Mouse (Mus musculus) embryo, embryonic 10.5 days (tissue): Measurements from ENCODE around the gene Lrrc3c.

Experiments used
- DNase-seq: peaks from one replicate; pipeline ENCODE4 v3.0.0-alpha.2; 2015; ENCODE audit warnings: low spot score

The Lrrc3c gene

GRCm38 (mm10) chr11:98628706-98629105 lies 30.6 kb downstream of the Lrrc3c start:
- no peak for DNase-seq

DNA sequence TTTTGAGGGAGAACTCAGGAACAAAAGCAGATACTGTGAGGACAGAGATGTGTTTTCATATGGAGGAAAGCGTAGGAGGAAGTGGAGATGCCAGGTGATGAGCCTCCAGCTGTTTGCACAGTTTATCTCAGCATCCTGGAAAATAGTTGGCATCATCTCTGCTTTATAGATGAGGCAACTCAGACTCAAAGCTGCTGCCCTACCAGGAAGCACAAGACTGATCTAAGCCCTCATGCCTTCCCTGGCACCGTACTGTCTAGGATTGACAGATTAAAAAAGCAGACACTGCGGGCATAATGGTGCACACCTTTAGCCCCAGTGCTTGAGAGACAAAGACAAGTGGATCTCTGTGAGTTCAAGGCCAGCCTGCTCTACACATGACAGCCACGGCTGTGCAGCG lies 32.6 kb downstream of the Lrrc3c start:
- DNase-seq: no peak

- DNase-seq: peak; percentile 34
Observed at GRCm38 (mm10) chr11:98635312-98635970, 37.4 kb downstream of the Lrrc3c start.

DNA sequence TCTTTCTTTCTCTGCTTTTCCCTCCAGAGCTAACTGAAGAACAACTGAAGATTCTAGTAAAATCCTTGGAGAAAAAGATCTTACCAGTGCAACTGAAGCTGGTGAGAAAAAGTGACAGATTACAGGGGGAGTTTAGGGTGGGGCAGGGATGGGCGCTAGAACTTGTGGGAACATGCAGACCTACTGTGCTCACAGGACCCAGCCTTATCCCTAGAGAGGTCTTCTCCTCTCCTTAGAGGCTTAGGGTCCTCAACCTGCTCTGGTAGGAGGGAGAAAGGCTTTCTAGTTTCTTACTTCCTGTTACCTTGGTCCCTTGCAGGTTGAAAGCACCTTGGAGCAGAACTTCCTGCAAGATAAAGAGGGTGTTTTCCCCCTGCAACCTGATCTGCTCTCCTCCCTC lies 39.4 kb downstream of the Lrrc3c start:
- no peak for DNase-seq

- no peak for DNase-seq
Observed at GRCm38 (mm10) chr11:98640091-98640490, 42.0 kb downstream of the Lrrc3c start.

- no peak for DNase-seq
Observed at GRCm38 (mm10) chr11:98644757-98645156, 46.7 kb downstream of the Lrrc3c start.

GRCm38 (mm10) chr11:98645946-98646345 lies 47.9 kb downstream of the Lrrc3c start:
- DNase-seq: no peak

GRCm38 (mm10) chr11:98646459-98646858 lies 48.4 kb downstream of the Lrrc3c start, which contains the start of gene Gsdma2:
Gene Gsdma2 (plus strand): TSS chr11:98646759.
- no peak for DNase-seq
